Mouse (Mus musculus) spleen, adult 2 months (tissue): ENCODE data around the gene Mybpc3.

Source experiments
- CTCF ChIP-seq: fragments of 200-500 bp; IDR thresholded peaks from 2 replicates; pipeline ENCODE4 v1.5.1; 2011; ENCODE audit warnings: mild to moderate bottlenecking, inconsistent platforms; ENCODE audit not compliant: insufficient read depth, insufficient read length, insufficient replicate concordance; ENCODE audit errors: extremely low read depth
- POLR2A ChIP-seq: fragments of 200-500 bp; IDR thresholded peaks from 2 replicates; pipeline ENCODE4 v1.6.1; 2011; ENCODE audit warnings: low read depth, low read length, inconsistent platforms

DNA sequence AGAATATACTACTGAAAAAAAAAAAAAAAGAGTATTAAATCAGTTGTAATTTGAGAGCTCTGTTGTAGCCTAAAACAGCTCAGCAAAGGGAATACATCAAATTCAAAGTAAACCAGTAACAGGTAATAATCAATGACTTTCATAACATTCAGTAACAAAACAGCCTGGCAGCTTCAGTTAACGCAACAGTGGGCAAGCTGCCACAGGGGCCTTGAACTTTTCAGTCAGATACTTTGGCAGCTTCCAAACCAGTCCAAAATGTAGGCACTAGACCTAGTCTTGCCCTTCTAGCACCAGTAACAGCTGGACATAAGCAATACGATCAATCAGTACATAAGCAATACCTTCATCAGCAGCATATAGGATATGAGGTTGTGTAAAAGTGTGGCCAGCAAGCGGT is 36.1 kb downstream of the Mybpc3 start:
- no peak for TF ChIP-seq POLR2A
- no peak for TF ChIP-seq CTCF
